Mouse (Mus musculus): ENCODE results near the gene Mapk1ip1.

DNA sequence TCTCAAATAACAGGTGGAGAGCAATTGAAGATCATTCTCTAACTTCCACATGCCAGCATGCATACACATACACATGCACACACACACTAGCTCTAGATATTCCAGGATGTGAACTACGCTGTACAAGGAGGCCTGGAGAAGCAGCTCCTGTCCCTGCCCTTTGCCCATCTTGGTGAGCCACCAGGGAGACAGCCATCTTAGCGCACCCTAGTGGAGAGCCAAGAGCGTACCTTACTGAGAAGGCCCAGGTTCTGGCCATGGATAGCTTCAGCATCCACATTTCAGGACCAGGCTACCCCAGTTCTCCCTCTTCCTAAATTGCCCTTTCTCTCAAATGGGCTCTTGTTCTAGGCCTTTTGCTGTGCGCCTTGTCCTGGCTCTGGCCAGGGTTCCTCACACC is 27.8 kb downstream of the Mapk1ip1 start:
- TF ChIP-seq CTCF (IDR thresholded peaks at IDR 0.05; ENCODE audit: extremely low read depth, insufficient read depth, low read length), result peak; percentile 22; the same call in 1 of the 2 replicates
- no peak for TF ChIP-seq POLR2A (IDR thresholded peaks at IDR 0.05; ENCODE audit: extremely low read depth, insufficient read depth, low read length)
